Mouse (Mus musculus) heart, embryonic 11.5 days (tissue): ENCODE data around the gene Retreg1. TPM values are rescaled to one million over a fixed set of nuclear protein-coding genes. Genes with fewer than 3 reads are reported as not detected.
A peak's percentile ranks its signal among the peaks of the same experiment; 100 is the strongest.

Source experiments
- ATAC-seq: fragments of 200-750 bp; cut with Nextera tagmentation; replicated peaks from 2 replicates; pipeline ENCODE4 v1.8.0; 2017; ENCODE audit warnings: moderate library complexity; ENCODE audit not compliant: insufficient number of reproducible peaks, low FRiP score, low TSS enrichment
- H3K27ac ChIP-seq: fragments of 300-500 bp; sonication (generic); 2 replicates; pipeline ENCODE4 v1.5.1; 2014; ENCODE audit warnings: mild to moderate bottlenecking, low read depth, low read length
- H3K27me3 ChIP-seq: fragments of 300-500 bp; sonication (generic); 2 replicates; pipeline ENCODE4 v1.6.1; 2014; ENCODE audit warnings: mild to moderate bottlenecking, low read length, mixed read lengths; ENCODE audit not compliant: control insufficient read depth, insufficient read depth
- H3K36me3 ChIP-seq: fragments of 300-500 bp; sonication (generic); 2 replicates; pipeline ENCODE4 v1.6.1; 2014; ENCODE audit warnings: mild to moderate bottlenecking, low read length, moderate library complexity, mixed read lengths; ENCODE audit not compliant: control insufficient read depth, insufficient read depth
- H3K4me1 ChIP-seq: fragments of 300-500 bp; sonication (generic); 2 replicates; pipeline ENCODE4 v1.6.1; 2014; ENCODE audit warnings: low read length; ENCODE audit not compliant: control insufficient read depth, insufficient read depth
- H3K4me2 ChIP-seq: fragments of 300-500 bp; sonication (generic); 2 replicates; pipeline ENCODE4 v1.6.1; 2014; ENCODE audit warnings: mild to moderate bottlenecking, moderate library complexity
- H3K4me3 ChIP-seq: fragments of 300-500 bp; sonication (generic); 2 replicates; pipeline ENCODE4 v1.5.1; 2014; ENCODE audit warnings: low read depth, low read length
- H3K9ac ChIP-seq: fragments of 300-500 bp; sonication (generic); 2 replicates; pipeline ENCODE4 v1.6.1; 2014; ENCODE audit warnings: mild to moderate bottlenecking, low read depth, low read length, moderate library complexity
- H3K9me3 ChIP-seq: fragments of 300-500 bp; sonication (generic); replicated peaks from 2 replicates; pipeline ENCODE4 v1.6.1; 2016; ENCODE audit warnings: low read length; ENCODE audit not compliant: control insufficient read depth
- WGBS: fragments of 180-500 bp; shearing (Covaris S2); extraction: QIAGEN DNeasy Blood & Tissue Kit; methylation state at CpG from one replicate; pipeline ENCODE4 v1.1.7; 2014; ENCODE audit not compliant: insufficient replicate concordance; 5-methylcytosine and 5-hydroxymethylcytosine counted together
- polyA plus RNA-seq: library from polyadenylated mRNA; unstranded; fragments of >200 nt; fragmentation: Nextera tagmentation; extraction: Ambion mirVana; gene quantifications from 2 replicates; pipeline ENCODE4 v1.2.1, GENCODE M21; 2014

Retreg1 gene
- polyA plus RNA-seq, 1 experiment from 2014 or later = 47.2 TPM

DNA sequence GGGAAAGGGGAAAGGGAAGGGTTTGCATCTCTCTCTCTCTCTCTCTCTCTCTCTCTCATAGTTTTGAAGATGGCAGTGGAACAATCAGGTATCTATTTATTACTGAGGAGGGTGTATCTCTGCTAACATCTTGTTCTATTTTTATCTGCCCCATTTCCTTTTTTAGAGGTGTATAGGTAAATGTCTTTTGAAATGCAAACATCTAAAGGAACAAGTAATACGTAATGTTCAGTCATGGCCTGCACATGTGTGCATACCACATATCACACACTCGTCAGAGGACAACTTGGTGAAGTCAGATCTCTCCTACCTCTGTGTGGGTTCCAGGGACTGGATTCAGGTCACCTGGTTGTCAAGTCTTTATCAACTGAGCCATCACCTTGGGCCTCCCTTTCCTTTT, 25.8 kb upstream of the Retreg1 start:
- 94% methylated on average over 2 of the region's 2 CpGs for WGBS
- ATAC-seq = no peak
- H3K27ac ChIP-seq = no peak overlapping the region
- H3K4me2 ChIP-seq = no peak overlapping the region
- no peak overlapping the region for H3K9ac ChIP-seq
- H3K9me3 ChIP-seq = no peaks in the 10 kb centered on the region; the same call in 1 of the 2 replicates
- peaks cover 10% of the 10 kb centered on the region for H3K36me3 ChIP-seq
- no peak overlapping the region for H3K4me3 ChIP-seq
- H3K4me1 ChIP-seq = no peaks in the 10 kb centered on the region
- H3K27me3 ChIP-seq = no peaks in the 10 kb centered on the region

DNA sequence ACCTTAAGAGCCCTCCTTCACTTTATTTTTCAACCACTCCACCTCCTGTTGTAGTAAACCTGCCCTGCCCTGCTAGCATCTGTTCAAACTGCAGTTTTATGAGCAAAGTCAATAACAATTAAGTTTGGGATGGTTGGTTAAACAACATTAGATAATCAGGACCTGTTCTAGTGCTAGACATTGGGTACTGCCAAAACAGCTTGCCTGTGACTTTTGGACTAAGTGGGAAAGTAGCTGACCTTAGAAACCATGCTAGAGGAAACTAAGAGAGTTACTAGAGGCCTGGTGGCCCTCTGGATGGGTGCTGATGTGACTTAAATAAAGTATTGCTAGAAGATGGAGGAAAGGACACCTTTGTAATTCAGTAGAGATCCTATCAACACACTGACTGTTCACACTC, 21.0 kb upstream of the Retreg1 start:
- H3K9me3 ChIP-seq = no peaks in the 10 kb centered on the region
- H3K27ac ChIP-seq = no peak overlapping the region
- no peak overlapping the region for H3K9ac ChIP-seq
- no peaks in the 10 kb centered on the region for H3K36me3 ChIP-seq
- no peak for ATAC-seq
- H3K4me1 ChIP-seq = no peaks in the 10 kb centered on the region
- H3K4me2 ChIP-seq = no peak overlapping the region
- H3K27me3 ChIP-seq = no peaks in the 10 kb centered on the region
- no peak overlapping the region for H3K4me3 ChIP-seq

DNA sequence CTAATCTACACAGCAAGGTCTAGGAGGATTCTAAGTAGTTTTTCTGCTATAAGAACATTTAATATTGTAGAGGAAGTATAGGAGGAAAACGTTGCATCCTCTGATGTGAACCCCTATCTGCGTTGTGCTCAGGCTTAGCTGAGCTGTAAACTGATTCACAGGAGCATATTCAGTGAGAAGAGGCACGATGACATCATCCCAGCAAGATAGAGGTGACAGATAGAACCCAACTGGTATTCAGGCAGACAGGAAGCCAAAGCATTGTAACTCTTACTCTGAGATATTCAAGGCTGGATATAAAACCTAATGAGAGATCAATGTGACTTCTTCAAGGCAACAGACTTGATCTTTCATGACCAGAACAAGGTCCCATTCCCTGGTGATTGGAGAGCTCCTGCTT, 20.3 kb upstream of the Retreg1 start:
- Histone ChIP-seq H3K9me3 (no peaks in the 10 kb centered on the region), H3K9ac (no peak overlapping the region), H3K27ac (no peak overlapping the region), H3K4me3 (no peak overlapping the region), H3K4me2 (no peak overlapping the region), H3K27me3 (no peaks in the 10 kb centered on the region), H3K36me3 (no peaks in the 10 kb centered on the region), H3K4me1 (no peaks in the 10 kb centered on the region)
- 46% methylated on average over 3 of the region's 3 CpGs for WGBS
- no peak for ATAC-seq

DNA sequence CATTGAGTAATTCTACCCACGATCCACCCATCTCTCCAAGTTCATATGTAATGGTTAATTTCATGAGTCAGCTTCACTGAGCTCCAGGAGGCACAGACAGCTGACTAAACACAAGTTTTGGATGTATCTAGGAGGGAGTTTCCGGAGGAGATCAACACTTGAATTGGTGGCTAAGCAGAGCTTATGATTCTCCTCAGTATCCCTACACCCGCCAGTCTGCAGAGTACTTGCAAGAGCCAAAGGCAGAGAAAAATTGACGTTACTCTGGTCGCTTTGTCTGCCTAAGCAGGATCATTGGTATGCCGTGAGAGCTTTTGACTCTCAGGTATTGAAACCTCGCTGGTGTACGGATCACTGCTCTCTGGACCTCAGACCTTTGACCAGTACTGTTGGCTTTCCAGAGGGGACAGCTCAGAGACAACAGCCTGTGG, 16.4 kb upstream of the Retreg1 start:
- no peak overlapping the region for H3K4me2 ChIP-seq
- no peaks in the 10 kb centered on the region for H3K9me3 ChIP-seq
- no peak for ATAC-seq
- 82% methylated on average over 8 of the region's 8 CpGs for WGBS
- H3K27me3 ChIP-seq = no peaks in the 10 kb centered on the region
- H3K36me3 ChIP-seq = no peaks in the 10 kb centered on the region
- no peak overlapping the region for H3K9ac ChIP-seq
- H3K4me1 ChIP-seq = no peaks in the 10 kb centered on the region
- H3K4me3 ChIP-seq = no peak overlapping the region
- no peak overlapping the region for H3K27ac ChIP-seq

DNA sequence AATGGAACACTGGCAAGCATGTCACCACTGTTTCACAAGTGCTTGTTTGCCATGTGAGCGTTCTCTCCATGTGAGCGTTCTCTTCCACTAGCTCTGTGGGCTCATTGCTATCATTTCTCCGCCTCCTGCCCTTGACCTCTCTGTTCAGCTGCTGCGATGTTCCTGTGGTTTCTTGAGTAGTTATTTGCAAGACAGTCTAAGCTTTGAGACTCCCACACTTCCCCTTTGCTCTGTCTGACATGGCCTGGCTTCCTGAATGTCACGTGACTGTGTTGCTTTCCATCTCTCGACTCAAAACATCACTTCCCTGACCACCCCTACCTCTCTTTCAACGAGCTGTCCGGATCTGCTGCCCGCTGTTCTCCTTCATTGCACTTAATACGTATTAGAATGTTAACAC, 14.5 kb upstream of the Retreg1 start:
- no peaks in the 10 kb centered on the region for H3K4me1 ChIP-seq
- H3K36me3 ChIP-seq = no peaks in the 10 kb centered on the region
- H3K27me3 ChIP-seq = no peaks in the 10 kb centered on the region
- no peak for ATAC-seq
- 75% methylated on average over 10 of the region's 10 CpGs for WGBS
- no peak overlapping the region for H3K4me2 ChIP-seq
- no peak overlapping the region for H3K27ac ChIP-seq
- no peak overlapping the region for H3K9ac ChIP-seq
- no peaks in the 10 kb centered on the region for H3K9me3 ChIP-seq
- no peak overlapping the region for H3K4me3 ChIP-seq

DNA sequence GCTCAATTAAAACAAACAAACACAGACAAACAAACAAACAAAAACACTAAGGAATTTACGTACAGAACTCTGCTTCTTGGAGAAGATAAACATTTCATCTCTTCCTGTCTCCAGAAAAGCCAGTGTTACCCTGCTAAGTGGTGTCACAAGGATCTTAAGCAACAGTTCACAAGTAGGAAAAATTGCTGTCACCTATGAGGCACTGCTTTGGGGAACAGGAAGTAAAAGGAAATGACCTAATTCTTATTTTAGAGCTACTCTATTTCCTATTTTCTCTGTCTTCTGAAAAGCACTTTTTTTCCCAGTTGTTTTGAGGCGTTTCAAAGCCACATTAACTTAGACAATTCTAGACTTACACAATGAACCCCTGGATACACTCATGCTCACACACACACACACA, 12.6 kb upstream of the Retreg1 start:
- H3K4me2 ChIP-seq = no peak overlapping the region
- no peak overlapping the region for H3K9ac ChIP-seq
- no peaks in the 10 kb centered on the region for H3K4me1 ChIP-seq
- no peaks in the 10 kb centered on the region for H3K9me3 ChIP-seq
- no peaks in the 10 kb centered on the region for H3K36me3 ChIP-seq
- no peaks in the 10 kb centered on the region for H3K27me3 ChIP-seq
- ATAC-seq = no peak
- H3K4me3 ChIP-seq = no peak overlapping the region
- 61% methylated on average over 2 of the region's 2 CpGs for WGBS
- H3K27ac ChIP-seq = no peak overlapping the region

DNA sequence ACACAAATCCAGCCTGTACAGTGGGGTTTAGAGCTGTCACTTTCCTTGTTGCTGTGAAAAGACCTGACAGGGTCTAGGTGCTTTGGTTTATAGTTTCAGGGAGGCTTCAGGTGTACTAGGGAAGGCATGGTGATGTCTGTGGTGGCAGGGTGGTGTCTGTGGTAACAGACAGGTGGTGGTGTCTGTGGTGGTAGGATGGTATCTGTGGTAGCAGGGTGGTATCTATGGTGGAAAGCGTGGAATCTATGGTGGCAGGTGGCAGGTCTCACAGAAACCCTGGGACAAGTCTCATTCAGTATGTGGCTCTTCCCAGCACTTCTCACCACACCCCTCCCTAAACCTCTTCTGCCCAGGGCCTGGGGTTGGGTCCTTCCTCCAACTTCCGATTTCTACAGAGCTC, 8.7 kb upstream of the Retreg1 start:
- Histone ChIP-seq H3K27ac (no peak overlapping the region), H3K4me1 (no peaks in the 10 kb centered on the region), H3K36me3 (no peaks in the 10 kb centered on the region), H3K4me2 (no peak overlapping the region), H3K4me3 (no peak overlapping the region), H3K27me3 (no peaks in the 10 kb centered on the region), H3K9me3 (no peaks in the 10 kb centered on the region; the same call in 1 of the 2 replicates), H3K9ac (no peak overlapping the region)
- ATAC-seq = no peak
- 75% methylated on average over 2 of the region's 2 CpGs for WGBS

DNA sequence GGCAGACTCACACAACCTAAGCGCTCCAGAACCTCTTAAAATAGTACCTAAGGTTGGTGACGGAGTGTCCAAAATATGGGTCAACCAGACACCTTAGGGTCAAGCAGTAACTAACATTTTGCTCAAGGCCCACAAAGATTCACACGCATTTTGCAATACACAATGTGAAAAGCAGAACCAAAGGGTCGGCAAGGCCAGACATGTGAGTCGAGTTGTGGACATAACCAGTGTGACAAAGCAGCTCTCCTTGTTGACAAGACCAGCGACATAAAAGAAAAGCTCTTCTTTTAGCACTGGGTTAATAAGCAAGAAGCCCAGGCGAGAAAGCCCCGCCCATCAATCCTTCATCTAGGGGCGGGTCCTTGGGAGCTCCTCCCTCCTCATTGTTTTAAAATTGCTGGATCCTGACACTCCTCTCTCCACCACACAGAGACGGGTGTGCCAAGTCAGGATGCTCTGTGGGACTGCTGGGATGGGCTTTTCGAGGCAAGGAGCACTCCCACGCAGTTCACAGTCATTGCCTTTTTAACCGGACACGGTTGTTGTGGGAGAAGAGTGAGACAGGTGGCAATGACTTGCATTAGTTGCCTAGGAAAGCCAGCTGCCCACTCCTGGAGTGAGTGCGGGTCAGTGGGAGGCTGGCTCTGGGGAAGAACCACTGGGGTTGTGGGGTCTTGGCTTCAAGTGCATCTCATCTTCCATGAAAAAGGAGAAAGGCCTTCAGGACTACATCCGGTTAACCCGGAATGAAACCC, 7.9 kb upstream of the Retreg1 start:
- Histone ChIP-seq H3K4me2 (no peak overlapping the region), H3K9ac (no peak overlapping the region), H3K27ac (no peak overlapping the region), H3K36me3 (no peaks in the 10 kb centered on the region), H3K9me3 (no peaks in the 10 kb centered on the region; the same call in 1 of the 2 replicates), H3K4me1 (no peaks in the 10 kb centered on the region), H3K27me3 (no peaks in the 10 kb centered on the region), H3K4me3 (no peak overlapping the region)
- 83% methylated on average over 17 of the region's 17 CpGs for WGBS
- ATAC-seq = no peak

DNA sequence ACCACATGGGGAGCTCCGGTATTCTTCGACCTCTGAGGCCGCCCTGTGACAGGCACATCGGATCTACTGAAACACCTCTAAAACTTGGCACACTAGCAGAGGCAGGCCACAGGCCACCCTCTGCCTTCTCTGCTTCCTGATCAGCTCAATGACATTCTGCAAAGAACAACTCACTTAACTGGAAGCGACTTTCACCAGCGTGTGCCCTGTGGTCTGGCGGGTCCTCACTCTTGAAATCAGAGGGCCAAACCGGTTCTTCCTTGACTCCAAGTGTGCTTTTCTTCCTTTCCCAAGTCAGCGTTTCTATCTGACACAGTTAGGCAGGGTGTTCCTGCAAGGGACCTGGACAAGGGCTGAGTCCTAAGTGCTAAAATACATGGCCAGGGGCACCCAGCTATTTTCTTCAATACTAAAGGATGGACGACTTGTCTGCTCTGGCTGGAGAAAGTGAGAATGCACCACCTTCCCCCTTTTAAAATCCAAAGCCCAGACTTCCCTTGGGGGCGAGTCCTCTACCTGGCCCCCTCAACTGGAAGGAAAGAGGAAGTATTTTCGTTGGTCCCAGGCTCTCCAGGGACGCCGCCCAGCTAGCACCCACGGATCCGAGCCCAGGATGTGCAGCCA, 406 bp upstream of the Retreg1 start:
- Histone ChIP-seq H3K4me2 (peak overlapping the region; percentile 91), H3K27ac (no peak overlapping the region), H3K36me3 (no peaks in the 10 kb centered on the region), H3K9me3 (no peaks in the 10 kb centered on the region; the same call in 1 of the 2 replicates), H3K9ac (peak overlapping the region; percentile 79), H3K27me3 (peaks cover 19% of the 10 kb centered on the region; the same call in 1 of the 2 replicates), H3K4me3 (peak overlapping the region; percentile 73), H3K4me1 (no peaks in the 10 kb centered on the region)
- 12% methylated on average over 16 of the region's 16 CpGs for WGBS
- ATAC-seq = no peak
